Mouse (Mus musculus) embryonic facial prominence, embryonic 14.5 days (tissue): ENCODE measurements around the gene Afg1l. TPM values are rescaled to one million over a fixed set of nuclear protein-coding genes. Genes with fewer than 3 reads are reported as not detected.

Experiments used
- ATAC-seq: fragments of 200-750 bp; cut with Nextera tagmentation; 2 replicates; pipeline ENCODE4 v1.8.0; 2017; ENCODE audit warnings: low read depth, moderate number of reproducible peaks, moderate TSS enrichment
- DNase-seq: peaks from one replicate; pipeline ENCODE4 v3.0.0-alpha.2; 2015; ENCODE audit warnings: low spot score
- H3K27ac ChIP-seq: fragments of 300-500 bp; sonication (generic); replicated peaks from 2 replicates; pipeline ENCODE4 v1.5.1; 2014; ENCODE audit warnings: low read depth, mild to moderate bottlenecking, low read length, moderate library complexity
- H3K27me3 ChIP-seq: fragments of 300-500 bp; sonication (generic); replicated peaks from 2 replicates; pipeline ENCODE4 v1.6.1; 2014; ENCODE audit warnings: low read length; ENCODE audit not compliant: control insufficient read depth, insufficient read depth
- H3K36me3 ChIP-seq: fragments of 300-500 bp; sonication (generic); 2 replicates; pipeline ENCODE4 v1.6.1; 2014; ENCODE audit warnings: low read length, mixed read lengths; ENCODE audit not compliant: control insufficient read depth, insufficient read depth
- H3K4me1 ChIP-seq: fragments of 300-500 bp; sonication (generic); 2 replicates; pipeline ENCODE4 v1.6.1; 2014; ENCODE audit warnings: antibody characterized with exemption, low read length; ENCODE audit not compliant: control insufficient read depth, insufficient read depth
- H3K4me2 ChIP-seq: fragments of 300-500 bp; sonication (generic); 2 replicates; pipeline ENCODE4 v1.6.1; 2014; ENCODE audit warnings: low read depth, mild to moderate bottlenecking, low read length, moderate library complexity, mixed read lengths
- H3K4me3 ChIP-seq: fragments of 300-500 bp; sonication (generic); 2 replicates; pipeline ENCODE4 v1.5.1; 2014; ENCODE audit warnings: low read depth, mild to moderate bottlenecking, low read length
- H3K9ac ChIP-seq: fragments of 300-500 bp; sonication (generic); 2 replicates; pipeline ENCODE4 v1.6.1; 2014; ENCODE audit warnings: low read depth, mild to moderate bottlenecking, low read length, moderate library complexity, mixed read lengths
- H3K9me3 ChIP-seq: fragments of 300-500 bp; sonication (generic); 2 replicates; pipeline ENCODE4 v1.6.1; 2016; ENCODE audit warnings: low read length; ENCODE audit not compliant: control insufficient read depth
- WGBS: fragments of 180-500 bp; shearing (Covaris S2); extraction: QIAGEN DNeasy Blood & Tissue Kit; methylation state at CpG from one replicate; pipeline ENCODE4 v1.1.7; 2014; 5-methylcytosine and 5-hydroxymethylcytosine counted together
- polyA plus RNA-seq: library from polyadenylated mRNA; unstranded; fragments of >200 nt; fragmentation: Nextera tagmentation; extraction: Ambion mirVana; gene quantifications from 2 replicates; pipeline ENCODE4 v1.2.1, GENCODE M21; 2014

Gene Afg1l
- 6.7 and 6.8 TPM in 2 replicates for polyA plus RNA-seq

GRCm38 (mm10) chr10:42478341-42478720, at the start of gene Afg1l:
TSS of gene Afg1l (minus strand) at chr10:42478565.
- Histone ChIP-seq H3K4me1 (no peaks in the 10 kb centered on the region), H3K36me3 (no peaks in the 10 kb centered on the region), H3K27ac (peak within 1 kb of the TSS; percentile 86), H3K27me3 (no peaks in the 10 kb centered on the region), H3K9me3 (no peaks in the 10 kb centered on the region), H3K4me2 (peak within 1 kb of the TSS; percentile 75), H3K4me3 (peak within 1 kb of the TSS; percentile 71), H3K9ac (peak within 1 kb of the TSS; percentile 87)
- ATAC-seq (peak; percentile 96), DNase-seq (peak; percentile 98)
- 2% methylated on average over 26 of the region's 29 CpGs for WGBS

- Histone ChIP-seq H3K27me3 (no peaks in the 10 kb centered on the region), H3K9me3 (no peaks in the 10 kb centered on the region), H3K36me3 (peaks cover 49% of the 10 kb centered on the region), H3K27ac (no peak overlapping the region), H3K4me3 (no peak overlapping the region), H3K9ac (no peak overlapping the region), H3K4me1 (peaks cover 22% of the 10 kb centered on the region), H3K4me2 (no peak overlapping the region)
- no peak for DNase-seq
- over 99% methylated on average over 3 of the region's 3 CpGs for whole genome bisulfite sequencing
- ATAC-seq = no peak
Measured at GRCm38 (mm10) chr10:42525682-42526081, 47.3 kb upstream of the Afg1l start.

- DNase-seq (peak; percentile 73), ATAC-seq (peak; percentile 83)
- peaks cover 22% of the 10 kb centered on the region for H3K4me1 ChIP-seq
- peaks cover 31% of the 10 kb centered on the region for H3K36me3 ChIP-seq
- H3K9me3 ChIP-seq = no peaks in the 10 kb centered on the region
- no peak overlapping the region for H3K4me3 ChIP-seq
- no peaks in the 10 kb centered on the region for H3K27me3 ChIP-seq
- peak overlapping the region; percentile 44 for H3K27ac ChIP-seq
- WGBS = 41% methylated on average over 11 of the region's 11 CpGs
- no peak overlapping the region for H3K9ac ChIP-seq
- no peak overlapping the region for H3K4me2 ChIP-seq
Measured at GRCm38 (mm10) chr10:42523556-42524162, 45.3 kb upstream of the Afg1l start.

GRCm38 (mm10) chr10:42522912-42523311, 44.5 kb upstream of the Afg1l start:
- H3K9ac ChIP-seq = no peak overlapping the region

GRCm38 (mm10) chr10:42521315-42521981, 43.1 kb upstream of the Afg1l start:
- Histone ChIP-seq H3K4me3 (no peak overlapping the region), H3K9ac (no peak overlapping the region), H3K4me1 (peaks cover 22% of the 10 kb centered on the region), H3K36me3 (peaks cover 10% of the 10 kb centered on the region), H3K9me3 (no peaks in the 10 kb centered on the region), H3K27me3 (no peaks in the 10 kb centered on the region), H3K4me2 (no peak overlapping the region), H3K27ac (0 out of 2 replicates have a peak overlapping the region, but pooled peaks have one; percentile 28)
- DNase-seq = no peak
- ATAC-seq = no peak
- 60% methylated on average over 5 of the region's 5 CpGs for WGBS

More at GRCm38 (mm10) chr10:42522912-42523311, 44.5 kb upstream of the Afg1l start:
- 42% methylated on average over 2 of the region's 2 CpGs for WGBS
- peak; percentile 79 for ATAC-seq
- H3K4me1 ChIP-seq = peaks cover 22% of the 10 kb centered on the region
- H3K27ac ChIP-seq = peak overlapping the region; percentile 44; the same call in 1 of the 2 replicates
- DNase-seq = no peak
- H3K9me3 ChIP-seq = no peaks in the 10 kb centered on the region
- H3K36me3 ChIP-seq = peaks cover 24% of the 10 kb centered on the region
- no peaks in the 10 kb centered on the region for H3K27me3 ChIP-seq
- H3K4me2 ChIP-seq = no peak overlapping the region
- no peak overlapping the region for H3K4me3 ChIP-seq

- Histone ChIP-seq H3K9me3 (no peaks in the 10 kb centered on the region), H3K4me3 (no peak overlapping the region), H3K36me3 (no peaks in the 10 kb centered on the region), H3K4me2 (no peak overlapping the region), H3K4me1 (peaks cover 8% of the 10 kb centered on the region), H3K27me3 (no peaks in the 10 kb centered on the region), H3K27ac (no peak overlapping the region), H3K9ac (no peak overlapping the region)
- 84% methylated on average over 8 of the region's 8 CpGs for WGBS
- no peak for DNase-seq
- no peak for ATAC-seq
Measured at GRCm38 (mm10) chr10:42518363-42518762, 40.0 kb upstream of the Afg1l start.

- no peaks in the 10 kb centered on the region for H3K9me3 ChIP-seq
- H3K27ac ChIP-seq = no peak overlapping the region
- peaks cover 8% of the 10 kb centered on the region for H3K36me3 ChIP-seq
- H3K9ac ChIP-seq = no peak overlapping the region
- ATAC-seq = no peak
- no peak overlapping the region for H3K4me3 ChIP-seq
- DNase-seq = no peak
- H3K4me1 ChIP-seq = no peaks in the 10 kb centered on the region
- H3K4me2 ChIP-seq = no peak overlapping the region
- H3K27me3 ChIP-seq = no peaks in the 10 kb centered on the region
Measured at GRCm38 (mm10) chr10:42514125-42514524, 35.8 kb upstream of the Afg1l start.

GRCm38 (mm10) chr10:42511184-42512135, 33.1 kb upstream of the Afg1l start:
- no peaks in the 10 kb centered on the region for H3K4me1 ChIP-seq
- H3K4me3 ChIP-seq = no peak overlapping the region
- DNase-seq (no peak), ATAC-seq (no peak)
- H3K27ac ChIP-seq = no peak overlapping the region
- H3K4me2 ChIP-seq = no peak overlapping the region
- no peaks in the 10 kb centered on the region for H3K27me3 ChIP-seq
- no peak overlapping the region for H3K9ac ChIP-seq
- WGBS = 93% methylated on average over 6 of the region's 6 CpGs
- peaks cover 26% of the 10 kb centered on the region for H3K36me3 ChIP-seq
- H3K9me3 ChIP-seq = no peaks in the 10 kb centered on the region
